Mouse (Mus musculus) brain, embryonic 14.5 days (tissue): ENCODE data around the gene Atp8b4.

ENCODE experiments used
- CTCF ChIP-seq: fragments of 200-500 bp; IDR thresholded peaks from 2 replicates; pipeline ENCODE4 v1.5.1; 2012; ENCODE audit warnings: inconsistent platforms, mild to moderate bottlenecking, moderate library complexity, borderline replicate concordance; ENCODE audit not compliant: insufficient read depth, insufficient read length; ENCODE audit errors: extremely low read depth
- POLR2A ChIP-seq: fragments of 200-500 bp; IDR thresholded peaks from 2 replicates; pipeline ENCODE4 v1.6.1; 2012; ENCODE audit warnings: mild to moderate bottlenecking, inconsistent platforms, borderline replicate concordance; ENCODE audit not compliant: poor library complexity, insufficient read depth, insufficient read length, severe bottlenecking; ENCODE audit errors: extremely low read depth

- TF ChIP-seq CTCF (no peak), POLR2A (no peak)
Observed at GRCm38 (mm10) chr2:126467790-126468189, 32.7 kb downstream of the Atp8b4 start.
